Mouse (Mus musculus) liver, embryonic 16.5 days (tissue): ENCODE results near the gene Ube2c. TPM values are rescaled to one million over a fixed set of nuclear protein-coding genes. Genes with fewer than 3 reads are reported as not detected.

ENCODE experiments used
- ATAC-seq: fragments of 200-750 bp; cut with Nextera tagmentation; 2 replicates; pipeline ENCODE4 v1.8.0; 2017; ENCODE audit warnings: low read depth, mild to moderate bottlenecking, moderate number of reproducible peaks, moderate library complexity
- H3K27ac ChIP-seq: fragments of 300-500 bp; sonication (generic); 2 replicates; pipeline ENCODE4 v1.5.1; 2014; ENCODE audit warnings: mild to moderate bottlenecking, low read length
- H3K27me3 ChIP-seq: fragments of 300-500 bp; sonication (generic); 2 replicates; pipeline ENCODE4 v1.6.1; 2014; ENCODE audit warnings: low read depth, low read length, mixed read lengths; ENCODE audit not compliant: control insufficient read depth, insufficient read depth
- H3K36me3 ChIP-seq: fragments of 300-500 bp; sonication (generic); 2 replicates; pipeline ENCODE4 v1.6.1; 2014; ENCODE audit warnings: mild to moderate bottlenecking; ENCODE audit not compliant: control insufficient read depth, insufficient read depth
- H3K4me1 ChIP-seq: fragments of 300-500 bp; sonication (generic); 2 replicates; pipeline ENCODE4 v1.6.1; 2014; ENCODE audit warnings: low read depth, low read length, mixed read lengths; ENCODE audit not compliant: control insufficient read depth
- H3K4me2 ChIP-seq: fragments of 300-500 bp; sonication (generic); 2 replicates; pipeline ENCODE4 v1.6.1; 2014; ENCODE audit warnings: low read depth, low read length, mixed read lengths
- H3K4me3 ChIP-seq: fragments of 300-500 bp; sonication (generic); 2 replicates; pipeline ENCODE4 v1.5.1; 2014; ENCODE audit warnings: low read depth, mild to moderate bottlenecking, low read length
- H3K9ac ChIP-seq: fragments of 300-500 bp; sonication (generic); 2 replicates; pipeline ENCODE4 v1.6.1; 2014; ENCODE audit warnings: low read depth, low read length
- H3K9me3 ChIP-seq: fragments of 300-500 bp; sonication (generic); replicated peaks from 2 replicates; pipeline ENCODE4 v1.6.1; 2016; ENCODE audit warnings: low read length; ENCODE audit not compliant: control insufficient read depth
- WGBS: fragments of 180-500 bp; shearing (Covaris S2); extraction: QIAGEN DNeasy Blood & Tissue Kit; methylation state at CpG from one replicate; pipeline ENCODE4 v1.1.7; 2014; ENCODE audit not compliant: insufficient replicate concordance; 5-methylcytosine and 5-hydroxymethylcytosine counted together
- polyA plus RNA-seq: library from polyadenylated mRNA; unstranded; fragments of >200 nt; fragmentation: Nextera tagmentation; extraction: Ambion mirVana; gene quantifications from 2 replicates; pipeline ENCODE4 v1.2.1, GENCODE M21; 2015

Ube2c gene
- polyA plus RNA-seq, 1 experiment from 2014 or later: 661 TPM

GRCm38 (mm10) chr2:164757841-164758240 is 11.9 kb upstream of the Ube2c start:
- H3K27ac ChIP-seq: peak overlapping the region; percentile 93

DNA sequence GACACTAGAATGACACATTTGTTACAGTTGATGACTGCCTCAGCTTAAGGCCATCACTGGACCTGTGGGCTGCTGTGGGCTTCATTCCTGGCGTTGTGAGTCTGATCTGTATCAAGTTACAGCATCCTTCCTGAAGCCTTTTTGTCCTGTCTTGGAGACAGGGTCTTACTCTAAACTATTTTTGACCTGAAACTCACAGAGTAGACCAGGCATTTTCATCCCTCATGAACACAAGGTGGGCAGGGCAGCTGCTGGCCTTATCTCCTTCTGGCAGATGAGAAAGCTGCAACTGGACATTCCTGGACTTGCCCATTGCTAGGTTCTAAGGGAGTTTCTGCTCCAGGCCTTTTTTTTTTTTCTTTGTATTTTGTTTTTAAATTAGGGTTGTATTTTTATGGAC is 11.0 kb upstream of the Ube2c start:
- H3K4me3 ChIP-seq: peak overlapping the region; percentile 2; the same call in 1 of the 2 replicates
- peaks cover 60% of the 10 kb centered on the region for H3K4me1 ChIP-seq
- no peaks in the 10 kb centered on the region for H3K27me3 ChIP-seq
- H3K27ac ChIP-seq: peak overlapping the region; percentile 93
- H3K4me2 ChIP-seq: peak overlapping the region; percentile 55
- peak overlapping the region; percentile 63 for H3K9ac ChIP-seq
- peaks cover 76% of the 10 kb centered on the region for H3K36me3 ChIP-seq
- H3K9me3 ChIP-seq: no peaks in the 10 kb centered on the region
- WGBS: 50% methylated on average over 1 of the region's 1 CpGs
- ATAC-seq: peak; percentile 69

More at GRCm38 (mm10) chr2:164757841-164758240, 11.9 kb upstream of the Ube2c start:
- H3K4me2 ChIP-seq: no peak overlapping the region
- H3K4me1 ChIP-seq: peaks cover 51% of the 10 kb centered on the region
- H3K36me3 ChIP-seq: peaks cover 75% of the 10 kb centered on the region
- H3K4me3 ChIP-seq: no peak overlapping the region
- ATAC-seq: no peak
- H3K9ac ChIP-seq: peak overlapping the region; percentile 63
- 90% methylated on average over 8 of the region's 11 CpGs for WGBS
- no peaks in the 10 kb centered on the region for H3K27me3 ChIP-seq
- no peaks in the 10 kb centered on the region for H3K9me3 ChIP-seq

GRCm38 (mm10) chr2:164760059-164760833 is 9.5 kb upstream of the Ube2c start:
- peaks cover 69% of the 10 kb centered on the region for H3K36me3 ChIP-seq
- H3K27ac ChIP-seq: peak overlapping the region; percentile 93
- WGBS: 33% methylated on average over 4 of the region's 4 CpGs
- H3K4me2 ChIP-seq: peak overlapping the region; percentile 55
- H3K27me3 ChIP-seq: no peaks in the 10 kb centered on the region
- H3K9me3 ChIP-seq: no peaks in the 10 kb centered on the region
- peaks cover 61% of the 10 kb centered on the region for H3K4me1 ChIP-seq
- ATAC-seq: peak; percentile 74
- H3K4me3 ChIP-seq: peak overlapping the region; percentile 5; the same call in 1 of the 2 replicates
- H3K9ac ChIP-seq: peak overlapping the region; percentile 50

DNA sequence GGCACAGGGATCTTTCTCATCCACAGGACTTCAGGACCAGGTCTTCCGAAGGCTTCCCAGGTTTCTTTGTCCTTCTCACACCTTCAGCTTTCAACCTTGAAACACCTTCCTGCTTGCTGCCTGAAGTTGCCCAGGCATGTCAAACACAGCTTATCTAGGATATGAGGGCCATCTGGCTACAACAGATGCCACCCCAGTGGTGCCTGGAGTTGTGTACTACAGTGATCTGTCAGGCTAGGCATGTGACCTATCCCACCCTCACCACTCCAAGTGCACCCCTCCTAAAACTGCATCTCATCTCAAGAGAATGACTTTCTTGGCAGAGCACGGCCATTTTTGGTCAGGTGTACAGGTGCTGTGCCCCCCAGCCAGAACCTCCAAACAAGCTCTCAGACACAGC is 8.2 kb upstream of the Ube2c start:
- peaks cover 69% of the 10 kb centered on the region for H3K36me3 ChIP-seq

GRCm38 (mm10) chr2:164761971-164762370 is 7.7 kb upstream of the Ube2c start:
- Histone ChIP-seq H3K9ac (peak overlapping the region; percentile 64), H3K4me3 (peak overlapping the region; percentile 7; the same call in 1 of the 2 replicates), H3K4me1 (peaks cover 61% of the 10 kb centered on the region), H3K27me3 (no peaks in the 10 kb centered on the region), H3K9me3 (no peaks in the 10 kb centered on the region), H3K36me3 (peaks cover 68% of the 10 kb centered on the region), H3K27ac (peak overlapping the region; percentile 93), H3K4me2 (peak overlapping the region; percentile 46)
- 87% methylated on average over 4 of the region's 4 CpGs for WGBS
- ATAC-seq: no peak

More for the DNA sequence above, 8.2 kb upstream of the Ube2c start:
- ATAC-seq: peak; percentile 93
- Histone ChIP-seq H3K4me3 (peak overlapping the region; percentile 7; the same call in 1 of the 2 replicates), H3K27me3 (no peaks in the 10 kb centered on the region), H3K4me1 (peaks cover 61% of the 10 kb centered on the region), H3K9me3 (no peaks in the 10 kb centered on the region), H3K4me2 (peak overlapping the region; percentile 46), H3K27ac (peak overlapping the region; percentile 93), H3K9ac (peak overlapping the region; percentile 64)
- WGBS: 50% methylated on average over 2 of the region's 2 CpGs

DNA sequence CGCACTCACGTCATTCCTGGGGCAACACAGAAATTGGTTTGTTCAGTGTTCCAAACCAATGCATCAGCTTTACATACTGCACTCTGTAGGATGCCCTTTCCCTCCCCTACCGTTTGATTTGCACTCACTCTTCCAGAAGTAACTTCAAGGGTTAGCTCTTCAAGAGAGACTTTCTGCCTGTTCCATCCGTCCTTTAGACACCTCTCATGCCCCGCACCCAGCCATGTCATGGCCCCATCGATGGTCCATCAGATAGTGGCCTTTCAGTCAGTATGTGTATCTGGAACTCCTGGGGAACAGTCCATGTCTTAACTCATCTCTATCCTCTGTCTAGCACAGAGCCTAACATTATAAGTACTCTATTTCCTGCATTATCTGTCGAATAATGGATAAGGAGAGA is 7.1 kb upstream of the Ube2c start:
- H3K4me3 ChIP-seq: no peak overlapping the region
- H3K27me3 ChIP-seq: no peaks in the 10 kb centered on the region
- peak overlapping the region; percentile 46; the same call in 1 of the 2 replicates for H3K4me2 ChIP-seq
- peaks cover 69% of the 10 kb centered on the region for H3K36me3 ChIP-seq
- no peak for ATAC-seq
- peak overlapping the region; percentile 64 for H3K9ac ChIP-seq
- H3K4me1 ChIP-seq: peaks cover 58% of the 10 kb centered on the region
- peak overlapping the region; percentile 93 for H3K27ac ChIP-seq
- no peaks in the 10 kb centered on the region for H3K9me3 ChIP-seq
- WGBS: 78% methylated on average over 7 of the region's 7 CpGs

DNA sequence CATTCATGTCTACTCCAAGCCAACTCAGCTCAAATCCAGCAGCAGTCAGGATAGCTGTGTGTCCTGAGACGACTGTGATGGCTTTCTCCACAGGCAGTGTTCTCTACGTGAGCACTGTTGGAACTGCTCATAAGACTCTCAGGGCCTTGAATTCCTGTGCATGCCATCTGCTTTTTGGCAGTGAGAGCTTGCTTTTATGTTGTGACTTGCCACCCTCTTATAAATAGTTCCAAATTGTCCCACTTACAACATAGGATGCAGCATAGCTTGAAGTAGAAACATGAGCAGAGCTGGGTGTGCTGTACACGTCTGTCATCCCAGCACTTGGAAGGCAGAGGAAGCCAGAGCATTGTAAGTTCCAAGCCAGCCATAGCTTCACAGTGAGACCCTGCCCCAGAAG is 3.9 kb upstream of the Ube2c start:
- peaks cover 69% of the 10 kb centered on the region for H3K36me3 ChIP-seq
- peaks cover 39% of the 10 kb centered on the region for H3K4me1 ChIP-seq
- no peak overlapping the region for H3K27ac ChIP-seq

GRCm38 (mm10) chr2:164767812-164768540 is 1.7 kb upstream of the Ube2c start:
- H3K27ac ChIP-seq: peak overlapping the region; percentile 36
- no peaks in the 10 kb centered on the region for H3K9me3 ChIP-seq
- H3K27me3 ChIP-seq: no peaks in the 10 kb centered on the region
- H3K4me2 ChIP-seq: peak overlapping the region; percentile 21; the same call in 1 of the 2 replicates
- no peak for ATAC-seq
- 89% methylated on average over 15 of the region's 15 CpGs for WGBS
- H3K4me1 ChIP-seq: peaks cover 37% of the 10 kb centered on the region
- H3K9ac ChIP-seq: no peak overlapping the region; the same call in 1 of the 2 replicates
- H3K4me3 ChIP-seq: peak overlapping the region; percentile 27
- H3K36me3 ChIP-seq: peaks cover 72% of the 10 kb centered on the region

More for the DNA sequence above, 3.9 kb upstream of the Ube2c start:
- Histone ChIP-seq H3K4me2 (no peak overlapping the region), H3K4me3 (no peak overlapping the region), H3K9ac (no peak overlapping the region), H3K27me3 (no peaks in the 10 kb centered on the region), H3K9me3 (no peaks in the 10 kb centered on the region)
- ATAC-seq: no peak
- 81% methylated on average over 3 of the region's 3 CpGs for WGBS
